Mouse (Mus musculus) brain, embryonic 14.5 days (tissue): ENCODE measurements around the gene 4930564D02Rik.

Experiments used
- CTCF ChIP-seq: fragments of 200-500 bp; IDR thresholded peaks from 2 replicates; pipeline ENCODE4 v1.5.1; 2012; ENCODE audit warnings: inconsistent platforms, mild to moderate bottlenecking, moderate library complexity, borderline replicate concordance; ENCODE audit not compliant: insufficient read depth, insufficient read length; ENCODE audit errors: extremely low read depth
- POLR2A ChIP-seq: fragments of 200-500 bp; IDR thresholded peaks from 2 replicates; pipeline ENCODE4 v1.6.1; 2012; ENCODE audit warnings: mild to moderate bottlenecking, inconsistent platforms, borderline replicate concordance; ENCODE audit not compliant: poor library complexity, insufficient read depth, insufficient read length, severe bottlenecking; ENCODE audit errors: extremely low read depth

DNA sequence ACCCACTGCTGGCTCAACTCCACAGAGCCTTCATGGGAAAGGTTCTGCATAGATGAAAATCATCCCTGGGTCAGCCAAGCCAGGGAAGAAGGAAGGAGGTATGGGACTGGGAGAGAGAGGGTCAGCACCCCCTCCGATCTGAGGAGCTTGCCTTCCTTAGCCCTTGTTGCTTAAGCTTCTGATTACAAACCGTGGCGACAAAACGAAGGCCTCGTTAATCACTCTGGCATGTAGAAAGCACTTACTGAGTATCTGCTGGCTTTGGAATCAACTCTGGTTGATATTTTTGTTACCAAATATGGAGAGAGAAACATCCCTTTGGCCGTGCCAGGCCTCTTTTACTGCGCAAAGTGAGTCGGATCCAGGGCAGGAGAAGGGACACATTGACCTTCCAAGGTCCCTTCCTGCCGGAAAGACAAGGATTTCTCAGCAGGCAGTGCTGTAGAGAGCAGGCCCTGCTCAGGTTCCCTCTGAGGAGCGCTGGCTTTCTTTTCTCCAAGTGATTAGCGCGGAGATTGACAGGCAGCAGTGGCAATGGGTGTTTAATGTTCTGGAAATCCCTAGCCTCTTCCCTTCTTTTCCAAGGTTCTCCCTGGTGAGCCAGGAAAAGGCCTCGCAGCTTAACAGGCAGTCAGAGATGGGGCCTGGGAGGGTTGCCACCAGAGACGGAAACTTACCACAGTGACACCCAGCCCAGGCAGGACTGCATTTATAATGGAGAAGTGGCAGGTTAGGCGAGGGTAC is 33.1 kb downstream of the 4930564D02Rik start:
- TF ChIP-seq CTCF (no peak), POLR2A (no peak)
